Mouse (Mus musculus): ENCODE results near the gene Scgb1b20.

DNA sequence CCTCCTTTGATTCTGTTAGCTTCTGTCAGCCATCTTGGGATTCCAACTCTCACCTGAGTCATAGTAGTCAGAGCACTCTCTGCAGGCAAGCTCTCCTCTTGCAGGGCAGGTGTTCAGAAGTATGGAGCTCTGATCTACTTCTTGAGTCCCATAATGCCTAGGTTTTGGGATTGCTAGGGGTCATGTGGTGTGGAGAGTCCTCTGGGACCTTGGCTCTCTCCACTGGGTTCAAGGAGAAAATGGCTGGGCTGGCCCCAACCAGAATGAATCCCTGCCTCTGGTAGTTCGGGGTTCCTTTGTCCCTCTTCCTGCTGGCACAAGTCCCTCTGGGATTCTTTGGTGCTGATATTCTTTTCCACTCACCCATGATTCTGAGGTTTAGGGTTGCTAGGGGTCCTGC, 28.6 kb downstream of the Scgb1b20 start:
- TF ChIP-seq GATA1 (IDR thresholded peaks at IDR 0.05; ENCODE audit: borderline replicate concordance, low read length) (no peak), FLI1 (IDR thresholded peaks at IDR 0.05; ENCODE audit: low read length) (no peak)
